Mouse (Mus musculus): ENCODE results near the gene Heatr5a.

DNA sequence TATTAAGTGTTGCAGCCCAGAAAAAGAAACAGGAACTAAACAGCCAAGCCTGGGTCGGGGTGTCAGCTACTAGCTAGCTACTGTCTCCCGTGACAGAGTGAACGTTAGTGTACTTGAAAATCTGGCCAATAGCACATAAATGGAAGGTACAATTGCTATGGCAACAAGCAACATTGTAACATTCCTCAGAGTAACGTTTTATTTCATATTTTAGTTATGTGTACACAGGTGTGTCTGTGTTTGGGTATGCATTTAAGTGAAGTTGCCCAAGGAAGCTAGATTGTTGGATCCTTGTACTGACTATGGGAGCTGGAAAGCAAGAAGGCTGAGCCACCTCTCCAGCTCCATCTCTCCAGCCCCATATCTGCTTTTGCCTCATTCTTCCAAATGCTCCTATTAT is 31.3 kb downstream of the Heatr5a start:
- TF ChIP-seq POLR2A (IDR thresholded peaks at IDR 0.05; ENCODE audit: borderline replicate concordance, extremely low read depth, insufficient read depth, insufficient read length, poor library complexity, severe bottlenecking) (no peak), CTCF (IDR thresholded peaks at IDR 0.05; ENCODE audit: borderline replicate concordance, extremely low read depth, insufficient read depth, insufficient read length) (no peak)
